Mouse (Mus musculus) hindbrain, embryonic 14.5 days (tissue): ENCODE results near the gene Hist1h2bq. TPM values are rescaled to one million over a fixed set of nuclear protein-coding genes. Genes with fewer than 3 reads are reported as not detected.
"Not testable (repeated sequence)": the region's sequence is repeated elsewhere in the genome, so short reads cannot be mapped to it uniquely, and the experiment has no call there.

Source experiments
- ATAC-seq: fragments of 200-750 bp; cut with Nextera tagmentation; 2 replicates; pipeline ENCODE4 v1.8.0; 2017; ENCODE audit warnings: moderate number of reproducible peaks, mild to moderate bottlenecking, moderate TSS enrichment, moderate library complexity; ENCODE audit not compliant: low FRiP score
- DNase-seq: peaks from one replicate; pipeline ENCODE4 v3.0.0-alpha.2; 2015; ENCODE audit warnings: low spot score
- H3K27ac ChIP-seq: fragments of 300-500 bp; sonication (generic); 2 replicates; pipeline ENCODE4 v1.5.1; 2014; ENCODE audit warnings: mild to moderate bottlenecking, moderate library complexity
- H3K27me3 ChIP-seq: fragments of 300-500 bp; sonication (generic); 2 replicates; pipeline ENCODE4 v1.6.1; 2014; ENCODE audit warnings: mild to moderate bottlenecking, low read length, mixed read lengths; ENCODE audit not compliant: control insufficient read depth, insufficient read depth
- H3K36me3 ChIP-seq: fragments of 300-500 bp; sonication (generic); replicated peaks from 2 replicates; pipeline ENCODE4 v1.6.1; 2014; ENCODE audit not compliant: control insufficient read depth, insufficient read depth
- H3K4me1 ChIP-seq: fragments of 300-500 bp; sonication (generic); replicated peaks from 2 replicates; pipeline ENCODE4 v1.6.1; 2014; ENCODE audit warnings: antibody characterized with exemption, low read length, mixed read lengths; ENCODE audit not compliant: control insufficient read depth, insufficient read depth
- H3K4me2 ChIP-seq: fragments of 300-500 bp; sonication (generic); replicated peaks from 2 replicates; pipeline ENCODE4 v1.6.1; 2014; ENCODE audit warnings: mild to moderate bottlenecking, moderate library complexity
- H3K4me3 ChIP-seq: fragments of 300-500 bp; sonication (generic); replicated peaks from 2 replicates; pipeline ENCODE4 v1.5.1; 2014; ENCODE audit warnings: mild to moderate bottlenecking, low read length
- H3K9ac ChIP-seq: fragments of 300-500 bp; sonication (generic); 2 replicates; pipeline ENCODE4 v1.6.1; 2014
- H3K9me3 ChIP-seq: fragments of 300-500 bp; sonication (generic); 2 replicates; pipeline ENCODE4 v1.6.1; 2016; ENCODE audit warnings: low read length; ENCODE audit not compliant: control insufficient read depth
- WGBS: fragments of 180-500 bp; shearing (Covaris S2); extraction: QIAGEN DNeasy Blood & Tissue Kit; methylation state at CpG from one replicate; pipeline ENCODE4 v1.1.7; 2014; 5-methylcytosine and 5-hydroxymethylcytosine counted together
- polyA plus RNA-seq: library from polyadenylated mRNA; unstranded; fragments of >200 nt; fragmentation: Nextera tagmentation; extraction: Ambion mirVana; gene quantifications from 2 replicates; pipeline ENCODE4 v1.2.1, GENCODE M21; 2014

Gene Hist1h2bq
- polyA plus RNA-seq, 1 experiment from 2014 or later = 3.5 TPM

DNA sequence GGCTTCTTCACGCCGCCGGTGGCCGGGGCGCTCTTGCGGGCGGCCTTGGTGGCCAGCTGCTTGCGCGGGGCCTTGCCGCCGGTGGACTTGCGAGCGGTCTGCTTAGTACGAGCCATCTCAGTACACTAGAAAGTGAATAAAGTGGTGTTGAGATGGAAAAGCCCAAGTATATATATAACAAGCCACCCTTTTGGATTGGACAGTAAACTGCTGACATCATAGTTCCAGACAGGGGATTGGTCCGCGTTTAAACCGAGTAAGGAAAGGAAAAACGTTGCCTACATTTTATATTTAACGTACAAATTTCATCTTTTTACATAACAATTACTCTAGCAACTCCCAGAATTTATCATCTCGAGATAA, 26.8 kb downstream of the Hist1h2bq start, which contains the start of gene Hist1h3i:
Gene Hist1h3i (minus strand): TSS at position 116 of the 363 bp plus-strand sequence.
- no peaks in the 10 kb centered on the region for H3K27me3 ChIP-seq
- peak within 1 kb of the TSS; percentile 57 for H3K9ac ChIP-seq
- peak within 1 kb of the TSS; percentile 34 for H3K4me3 ChIP-seq
- H3K4me2 ChIP-seq = peak within 1 kb of the TSS; percentile 81
- no peaks in the 10 kb centered on the region for H3K36me3 ChIP-seq
- no peaks in the 10 kb centered on the region for H3K9me3 ChIP-seq
- WGBS = 0% methylated on average over 15 of the region's 20 CpGs
- DNase-seq (peak; percentile 92), ATAC-seq (peak; percentile 81)
- H3K4me1 ChIP-seq = peaks cover 35% of the 10 kb centered on the region
- peak within 1 kb of the TSS; percentile 68 for H3K27ac ChIP-seq

GRCm38 (mm10) chr13:21782361-21783254, 27.4 kb downstream of the Hist1h2bq start:
- not testable (repeated sequence) for H3K36me3 ChIP-seq, H3K9me3 ChIP-seq, ATAC-seq, DNase-seq, H3K27me3 ChIP-seq
- Histone ChIP-seq H3K27ac (peak overlapping the region; percentile 68), H3K4me1 (peaks cover 30% of the 10 kb centered on the region), H3K4me2 (peak overlapping the region; percentile 81), H3K9ac (peak overlapping the region; percentile 57), H3K4me3 (peak overlapping the region; percentile 34)
- 1% methylated on average over 13 of the region's 35 CpGs for WGBS

DNA sequence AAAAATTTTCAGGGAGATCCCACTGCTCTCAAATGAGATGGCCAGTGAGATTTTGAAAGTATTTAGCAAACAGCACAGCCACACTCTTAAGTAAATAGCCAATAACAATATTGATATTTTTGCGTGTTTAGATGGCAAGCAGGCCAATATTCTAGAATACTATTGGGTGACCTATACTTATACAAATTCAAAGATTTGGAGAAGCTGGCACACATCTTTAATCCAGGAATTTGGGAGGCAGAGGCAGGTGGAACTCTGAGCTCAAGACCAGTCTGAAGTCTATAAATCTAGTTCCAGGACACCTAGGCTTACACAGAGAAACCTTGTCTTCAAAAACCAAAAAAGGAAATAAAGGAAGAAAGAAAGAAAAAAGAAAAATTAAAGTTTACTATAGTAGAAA, 28.4 kb downstream of the Hist1h2bq start:
- no peak overlapping the region for H3K4me2 ChIP-seq
- H3K4me1 ChIP-seq = peaks cover 30% of the 10 kb centered on the region
- WGBS = 95% methylated on average over 1 of the region's 1 CpGs
- no peak overlapping the region for H3K9ac ChIP-seq
- ATAC-seq = no peak
- H3K27me3 ChIP-seq = no peaks in the 10 kb centered on the region
- H3K27ac ChIP-seq = no peak overlapping the region
- H3K36me3 ChIP-seq = no peaks in the 10 kb centered on the region
- H3K9me3 ChIP-seq = no peaks in the 10 kb centered on the region
- H3K4me3 ChIP-seq = no peak overlapping the region
- no peak for DNase-seq

DNA sequence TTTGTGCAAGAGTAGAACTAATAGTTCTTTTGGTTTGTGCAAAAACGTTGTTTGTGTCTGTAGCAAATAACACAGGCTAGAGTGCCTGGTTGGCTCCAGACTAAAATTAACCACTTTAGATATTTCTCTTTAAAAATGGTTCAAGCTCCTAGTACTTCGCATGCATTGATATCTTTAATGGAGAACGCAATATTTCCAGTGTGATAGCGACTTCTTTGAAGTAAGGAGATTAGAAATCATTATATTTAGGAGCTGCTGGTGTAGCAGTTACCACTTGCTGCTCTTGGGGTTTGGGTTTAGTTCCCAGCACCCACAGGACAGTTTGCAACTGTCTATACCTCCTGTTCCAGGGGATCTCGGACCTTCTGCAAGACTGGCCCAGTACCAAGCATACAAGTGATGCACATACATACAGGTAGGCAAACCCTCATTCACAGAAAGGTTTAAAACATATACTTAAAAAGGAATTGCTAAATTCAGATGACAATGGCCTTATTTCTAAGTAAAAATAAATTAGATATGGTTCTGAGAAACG, 28.9 kb downstream of the Hist1h2bq start:
- ATAC-seq = no peak
- H3K36me3 ChIP-seq = no peaks in the 10 kb centered on the region
- H3K4me2 ChIP-seq = peak overlapping the region; percentile 69

GRCm38 (mm10) chr13:21779767-21780731, 29.9 kb downstream of the Hist1h2bq start, which contains the start of gene Hist1h1b:
Gene Hist1h1b, minus strand, starts transcription at chr13:21780625.
- ATAC-seq = no peak

More for the DNA sequence above, 28.9 kb downstream of the Hist1h2bq start:
- Histone ChIP-seq H3K27ac (no peak overlapping the region), H3K27me3 (no peaks in the 10 kb centered on the region), H3K9me3 (no peaks in the 10 kb centered on the region), H3K9ac (no peak overlapping the region), H3K4me3 (peak overlapping the region; percentile 33; the same call in 1 of the 2 replicates), H3K4me1 (peaks cover 24% of the 10 kb centered on the region)
- WGBS = 46% methylated on average over 6 of the region's 6 CpGs
- DNase-seq = no peak

GRCm38 (mm10) chr13:21778814-21779766, 30.9 kb downstream of the Hist1h2bq start:
- Histone ChIP-seq H3K9me3 (no peaks in the 10 kb centered on the region), H3K4me1 (peaks cover 22% of the 10 kb centered on the region), H3K27ac (peak overlapping the region; percentile 63), H3K27me3 (no peaks in the 10 kb centered on the region), H3K4me2 (peak overlapping the region; percentile 69), H3K9ac (peak overlapping the region; percentile 32), H3K4me3 (peak overlapping the region; percentile 33), H3K36me3 (no peaks in the 10 kb centered on the region)
- WGBS = 5% methylated on average over 33 of the region's 33 CpGs
- ATAC-seq (peak; percentile 95), DNase-seq (peak; percentile 95)

More at GRCm38 (mm10) chr13:21779767-21780731, 29.9 kb downstream of the Hist1h2bq start, which contains the start of gene Hist1h1b:
- Histone ChIP-seq H3K4me1 (peaks cover 22% of the 10 kb centered on the region), H3K9me3 (no peaks in the 10 kb centered on the region), H3K4me3 (peak within 1 kb of the TSS; percentile 33), H3K27me3 (no peaks in the 10 kb centered on the region), H3K9ac (peak within 1 kb of the TSS; percentile 32), H3K4me2 (peak within 1 kb of the TSS; percentile 69), H3K36me3 (no peaks in the 10 kb centered on the region), H3K27ac (peak within 1 kb of the TSS; percentile 63)
- DNase-seq = peak; percentile 55
- under 1% methylated on average over 44 of the region's 44 CpGs for WGBS
